Comparison of ENCODE assay signal across 27 mouse cellular contexts in the genomic region with DNA sequence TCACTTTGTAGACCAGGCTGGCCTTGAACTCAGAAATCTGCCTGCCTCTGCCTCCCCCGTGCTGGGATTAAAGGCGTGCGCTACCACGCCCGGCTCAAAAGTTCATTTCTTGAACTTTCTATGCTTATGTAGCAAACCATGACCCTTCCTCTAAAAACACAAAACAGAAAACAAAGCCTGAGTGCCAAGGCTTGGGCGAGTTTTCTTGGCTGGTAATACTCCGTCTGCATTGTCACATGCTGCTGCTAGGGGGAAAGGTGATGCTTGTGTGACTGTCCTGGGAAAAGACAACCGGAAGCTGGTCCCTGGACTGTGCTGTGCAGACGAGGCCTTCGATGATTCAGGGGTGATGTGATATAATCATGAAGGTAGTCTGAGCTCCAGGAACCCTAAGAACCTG. TPM values are rescaled to one million over a fixed set of nuclear protein-coding genes. Genes with fewer than 3 reads are reported as not detected.
DNase-seq lines count a peak whose midpoint lies in the region; ATAC-seq and TF ChIP-seq lines count a peak whose summit lies in the region.
"Had no signal": no experiment of that assay in that cellular context is flagged by ENCODE, and none has a peak within 500 bp of the region (broad histone marks: within the 10 kb centered on the region; RNA-seq: fewer than 3 reads in every experiment).

No protein-coding gene starts in this region.

- no peak for TF ChIP-seq CTCF in liver, adult 2 months (IDR thresholded peaks at IDR 0.05; ENCODE audit: low read depth, low read length)
- TF ChIP-seq CTCF in liver, postnatal 0 days (IDR thresholded peaks at IDR 0.05; ENCODE audit: low read depth): no peak
- no peak for TF ChIP-seq CTCF in intestine, postnatal 0 days (IDR thresholded peaks at IDR 0.05; ENCODE audit: low read depth)
- no peak for TF ChIP-seq CTCF in forebrain, postnatal 0 days (IDR thresholded peaks at IDR 0.05; ENCODE audit: low read depth)

- H3K27me3 ChIP-seq in liver, adult 2 months (ENCODE audit: control insufficient read depth, insufficient read depth, low read length): no peaks in the 10 kb centered on the region
- no peaks in the 10 kb centered on the region for H3K27me3 ChIP-seq in liver, postnatal 0 days (ENCODE audit: insufficient read depth, low read length)
- no peaks in the 10 kb centered on the region for H3K27me3 ChIP-seq in intestine, embryonic 15.5 days (replicated peaks)
- no peaks in the 10 kb centered on the region for H3K27me3 ChIP-seq in intestine, postnatal 0 days (replicated peaks; ENCODE audit: control insufficient read depth, insufficient read depth, low read length)
- no peaks in the 10 kb centered on the region for H3K27me3 ChIP-seq in forebrain, postnatal 0 days (ENCODE audit: insufficient read depth, low read length)
- H3K27me3 ChIP-seq: CH12.LX; embryonic facial prominence, embryonic 12.5 days had no signal

- 0 out of 2 replicates have a peak, but pooled peaks cover 2% of the 10 kb centered on the region for H3K9me3 ChIP-seq in liver, postnatal 0 days (ENCODE audit: low read length)
- no peaks in the 10 kb centered on the region for H3K9me3 ChIP-seq in intestine, embryonic 15.5 days
- no peaks in the 10 kb centered on the region for H3K9me3 ChIP-seq in intestine, postnatal 0 days (ENCODE audit: control insufficient read depth)
- no peaks in the 10 kb centered on the region for H3K9me3 ChIP-seq in forebrain, postnatal 0 days (ENCODE audit: low read length)
- H3K9me3 ChIP-seq: embryonic facial prominence, embryonic 10.5 days; embryonic facial prominence, embryonic 12.5 days; forebrain, embryonic 13.5 days; forebrain, embryonic 15.5 days had no signal

- H3K79me2 ChIP-seq in liver, adult 2 months (ENCODE audit: control insufficient read depth, insufficient read depth, low read length): no peaks in the 10 kb centered on the region

- WGBS in liver, adult 2 months: 78% methylated on average over 10 of the region's 10 CpGs
- WGBS in liver, postnatal 0 days (ENCODE audit: insufficient replicate concordance): 85% methylated on average over 10 of the region's 10 CpGs
- 81% methylated on average over 10 of the region's 10 CpGs for WGBS in intestine, embryonic 15.5 days
- 56% methylated on average over 10 of the region's 10 CpGs for WGBS in intestine, postnatal 0 days
- 90% methylated on average over 10 of the region's 10 CpGs for WGBS in forebrain, postnatal 0 days

- H3K9ac ChIP-seq in liver, adult 2 months (ENCODE audit: low read depth, low read length): no peak overlapping the region
- no peak overlapping the region for H3K9ac ChIP-seq in liver, postnatal 0 days (replicated peaks)
- no peak overlapping the region for H3K9ac ChIP-seq in intestine, embryonic 15.5 days
- no peak overlapping the region for H3K9ac ChIP-seq in intestine, postnatal 0 days (ENCODE audit: low read depth, low read length)
- H3K9ac ChIP-seq in forebrain, postnatal 0 days: no peak overlapping the region
- H3K9ac ChIP-seq: embryonic facial prominence, embryonic 12.5 days; forebrain, embryonic 13.5 days; forebrain, embryonic 15.5 days had no signal

- DNase-seq in liver, adult 2 months (ENCODE audit: extremely low read depth, low read depth, low spot score): peak; percentile 67
- no peak for DNase-seq in liver, postnatal 0 days
- no peak for DNase-seq in forebrain, postnatal 0 days
- DNase-seq in lung, postnatal 14 days: no peak
- no peak for DNase-seq in lung, postnatal 10 days
- DNase-seq: adrenal gland, adult 2 months; adrenal gland, postnatal 10 days; adrenal gland, postnatal 25 days; B cell, adult 2 months; cerebellum, adult 11-12 months; cerebellum, adult 2 months; cerebellum, adult 9-10 months; cerebellum, postnatal 10 days; cerebellum, postnatal 25 days had no signal

- H3K4me3 ChIP-seq in liver, adult 2 months (ENCODE audit: insufficient read depth, low read depth, low read length): no peak overlapping the region
- H3K4me3 ChIP-seq in liver, postnatal 0 days (ENCODE audit: low read depth, low read length): no peak overlapping the region
- H3K4me3 ChIP-seq in intestine, embryonic 15.5 days (replicated peaks): no peak overlapping the region
- no peak overlapping the region for H3K4me3 ChIP-seq in intestine, postnatal 0 days (ENCODE audit: low read depth, low read length)
- H3K4me3 ChIP-seq in forebrain, postnatal 0 days (ENCODE audit: low read depth, low read length): no peak overlapping the region
- H3K4me3 ChIP-seq: embryonic facial prominence, embryonic 10.5 days; embryonic facial prominence, embryonic 12.5 days; forebrain, embryonic 13.5 days; forebrain, embryonic 15.5 days had no signal

- no peak for ATAC-seq in liver, postnatal 0 days
- ATAC-seq in intestine, embryonic 15.5 days: no peak; the same call in 1 of the 2 replicates
- peak; percentile 29 for ATAC-seq in intestine, postnatal 0 days
- ATAC-seq in forebrain, postnatal 0 days: no peak
- ATAC-seq: activated CD4-positive, CD25-positive, alpha-beta regulatory T cell, adult 4 months; CD4-positive, CD25-positive, alpha-beta regulatory T cell, adult 4 months; forebrain, embryonic 13.5 days; forebrain, embryonic 15.5 days; Patski had no signal

- no peak for TF ChIP-seq EP300 in liver, postnatal 0 days (IDR thresholded peaks at IDR 0.05; ENCODE audit: low read depth)

- TF ChIP-seq POLR2A in liver, adult 2 months (IDR thresholded peaks at IDR 0.05; ENCODE audit: extremely low read depth, insufficient read depth, low read length): no peak

- peaks cover 4% of the 10 kb centered on the region for H3K4me1 ChIP-seq in liver, adult 2 months (ENCODE audit: control insufficient read depth, insufficient read depth, low read length)
- no peaks in the 10 kb centered on the region for H3K4me1 ChIP-seq in liver, postnatal 0 days (ENCODE audit: insufficient read depth)
- H3K4me1 ChIP-seq in intestine, embryonic 15.5 days (replicated peaks): 0 out of 2 replicates have a peak, but pooled peaks cover 3% of the 10 kb centered on the region
- H3K4me1 ChIP-seq in intestine, postnatal 0 days (replicated peaks; ENCODE audit: control insufficient read depth, insufficient read depth, low read length): 0 out of 2 replicates have a peak, but pooled peaks cover 3% of the 10 kb centered on the region
- no peaks in the 10 kb centered on the region for H3K4me1 ChIP-seq in forebrain, postnatal 0 days (ENCODE audit: insufficient read depth)
- H3K4me1 ChIP-seq: embryonic facial prominence, embryonic 10.5 days; embryonic facial prominence, embryonic 12.5 days; forebrain, embryonic 13.5 days; forebrain, embryonic 15.5 days had no signal

- H3K4me2 ChIP-seq in liver, postnatal 0 days (ENCODE audit: low read depth, low read length): no peak overlapping the region
- H3K4me2 ChIP-seq in intestine, embryonic 15.5 days (replicated peaks): no peak overlapping the region
- H3K4me2 ChIP-seq in intestine, postnatal 0 days (replicated peaks; ENCODE audit: low read depth): no peak overlapping the region
- H3K4me2 ChIP-seq in forebrain, postnatal 0 days (ENCODE audit: low read depth): no peak overlapping the region
- H3K4me2 ChIP-seq: embryonic facial prominence, embryonic 12.5 days; forebrain, embryonic 13.5 days; forebrain, embryonic 15.5 days had no signal

- no peaks in the 10 kb centered on the region for H3K36me3 ChIP-seq in liver, adult 2 months (ENCODE audit: control insufficient read depth, insufficient read depth, low read length)
- H3K36me3 ChIP-seq in liver, postnatal 0 days (replicated peaks; ENCODE audit: insufficient read depth, low read length): no peaks in the 10 kb centered on the region
- no peaks in the 10 kb centered on the region for H3K36me3 ChIP-seq in intestine, embryonic 15.5 days
- H3K36me3 ChIP-seq in intestine, postnatal 0 days (ENCODE audit: control insufficient read depth, insufficient read depth): no peaks in the 10 kb centered on the region
- H3K36me3 ChIP-seq in forebrain, postnatal 0 days (ENCODE audit: insufficient read depth): no peaks in the 10 kb centered on the region
- H3K36me3 ChIP-seq: embryonic facial prominence, embryonic 10.5 days; embryonic facial prominence, embryonic 12.5 days; forebrain, embryonic 15.5 days; G1E had no signal

- no peak overlapping the region for H3K27ac ChIP-seq in liver, adult 2 months (replicated peaks; ENCODE audit: insufficient read depth, low read depth, low read length)
- H3K27ac ChIP-seq in liver, postnatal 0 days (ENCODE audit: low read depth): no peak overlapping the region
- H3K27ac ChIP-seq in intestine, embryonic 15.5 days: peak overlapping the region; percentile 65
- peak overlapping the region; percentile 60 for H3K27ac ChIP-seq in intestine, postnatal 0 days (ENCODE audit: low read depth, low read length)
- no peak overlapping the region for H3K27ac ChIP-seq in forebrain, postnatal 0 days (ENCODE audit: low read depth, low read length)
- H3K27ac ChIP-seq: embryonic facial prominence, embryonic 10.5 days; embryonic facial prominence, embryonic 12.5 days; forebrain, embryonic 13.5 days; forebrain, embryonic 15.5 days had no signal

RNA-seq across cellular contexts. Expression of a gene that starts 10.9 kb away (rescaled TPM):
- 1.8 and 1.9 TPM in 2 replicates for total RNA-seq in liver, adult 2 months (2014; rRNA removed)
- 0.47 and 0.87 TPM in 2 replicates for polyA plus RNA-seq in liver, adult 2 months (2012; rRNA removed)
- 1.9 and 2.0 TPM in 2 replicates for polyA plus RNA-seq in liver, postnatal 0 days (2015; fragmentation: Nextera tagmentation; extraction: Ambion mirVana)
- polyA plus RNA-seq in intestine, embryonic 15.5 days (2015; fragmentation: Nextera tagmentation; extraction: Ambion mirVana): 5.3 and 6.2 TPM in 2 replicates
- 4.4 and 5.0 TPM in 2 replicates for polyA plus RNA-seq in intestine, postnatal 0 days (2015; fragmentation: Nextera tagmentation; extraction: Ambion mirVana)
- 13.4 and 14.8 TPM in 2 replicates for total RNA-seq in forebrain, postnatal 0 days (2014; rRNA removed)
- polyA plus RNA-seq in forebrain, postnatal 0 days (2015; fragmentation: Nextera tagmentation; extraction: Ambion mirVana): 13.5 and 15.1 TPM in 2 replicates

RNA-seq across cellular contexts. Expression of a gene that starts 52.8 kb away (rescaled TPM):
- 50.8 and 60.9 TPM in 2 replicates for total RNA-seq in liver, adult 2 months (2014; rRNA removed)
- polyA plus RNA-seq in liver, adult 2 months (2012; rRNA removed): 75.6 and 93.7 TPM in 2 replicates
- polyA plus RNA-seq in liver, postnatal 0 days (2015; fragmentation: Nextera tagmentation; extraction: Ambion mirVana): 1.8 and 2.2 TPM in 2 replicates
- polyA plus RNA-seq in intestine, embryonic 15.5 days (2015; fragmentation: Nextera tagmentation; extraction: Ambion mirVana): 4.4 TPM in 2 replicates
- 4.4 and 5.4 TPM in 2 replicates for polyA plus RNA-seq in intestine, postnatal 0 days (2015; fragmentation: Nextera tagmentation; extraction: Ambion mirVana)
- total RNA-seq in forebrain, postnatal 0 days (2014; rRNA removed): 16.8 and 25.9 TPM in 2 replicates
- polyA plus RNA-seq in forebrain, postnatal 0 days (2015; fragmentation: Nextera tagmentation; extraction: Ambion mirVana): 1.1 and 1.2 TPM in 2 replicates

RNA-seq across cellular contexts. Expression of a gene that starts 53.2 kb away (rescaled TPM):
- total RNA-seq in liver, adult 2 months (2014; rRNA removed): 14.1 and 18.4 TPM in 2 replicates
- polyA plus RNA-seq in liver, adult 2 months (2012; rRNA removed): 19.5 and 29.9 TPM in 2 replicates
- polyA plus RNA-seq in liver, postnatal 0 days (2015; fragmentation: Nextera tagmentation; extraction: Ambion mirVana): 8.3 and 10.8 TPM in 2 replicates
- polyA plus RNA-seq in intestine, embryonic 15.5 days (2015; fragmentation: Nextera tagmentation; extraction: Ambion mirVana): 1.4 and 1.5 TPM in 2 replicates
- polyA plus RNA-seq in intestine, postnatal 0 days (2015; fragmentation: Nextera tagmentation; extraction: Ambion mirVana): 2.8 and 3.3 TPM in 2 replicates
- 0.62 and 0.69 TPM in 2 replicates for total RNA-seq in forebrain, postnatal 0 days (2014; rRNA removed)
- 1.5 and 2.1 TPM in 2 replicates for polyA plus RNA-seq in forebrain, postnatal 0 days (2015; fragmentation: Nextera tagmentation; extraction: Ambion mirVana)

RNA-seq across cellular contexts. Expression of a gene that starts 59.2 kb away (rescaled TPM):
- 1.7 and 1.9 TPM in 2 replicates for total RNA-seq in liver, adult 2 months (2014; rRNA removed)
- polyA plus RNA-seq in liver, adult 2 months (2012; rRNA removed): 0.93 and 2.0 TPM in 2 replicates
- 2.6 and 3.0 TPM in 2 replicates for polyA plus RNA-seq in liver, postnatal 0 days (2015; fragmentation: Nextera tagmentation; extraction: Ambion mirVana)
- 0.70 and 0.88 TPM in 2 replicates for polyA plus RNA-seq in intestine, embryonic 15.5 days (2015; fragmentation: Nextera tagmentation; extraction: Ambion mirVana)
- 1.9 and 2.0 TPM in 2 replicates for polyA plus RNA-seq in intestine, postnatal 0 days (2015; fragmentation: Nextera tagmentation; extraction: Ambion mirVana)
- total RNA-seq in forebrain, postnatal 0 days (2014; rRNA removed): not detected in 2 replicates
- polyA plus RNA-seq in forebrain, postnatal 0 days (2015; fragmentation: Nextera tagmentation; extraction: Ambion mirVana): 0.15 TPM in 1 of 2 replicates, not detected in the other
- total RNA-seq: G1E had no signal
- polyA plus RNA-seq: brain, embryonic 14.5 days; embryonic facial prominence, embryonic 10.5 days; embryonic facial prominence, embryonic 12.5 days; forebrain, embryonic 11.5 days; forebrain, embryonic 13.5 days; forebrain, embryonic 15.5 days; G1E had no signal

Comparison
In these comparisons a context has a peak if more than half of its experiments do, and no peak if none do; other contexts are left out.
1. RNA of a gene that starts 52.8 kb away (polyA plus RNA-seq): 75.6 to 93.7 TPM in liver, adult 2 months; 4.4 TPM in intestine, embryonic 15.5 days, 4.4 to 5.4 TPM in intestine, postnatal 0 days, 1.8 to 2.2 TPM in liver, postnatal 0 days and 1.1 to 1.2 TPM in forebrain, postnatal 0 days; every median in the first group is over 10 times any median in the second.
2. H3K27ac ChIP-seq: peak in intestine, embryonic 15.5 days (single experiment) and intestine, postnatal 0 days (single experiment); none in liver, adult 2 months (single experiment), liver, postnatal 0 days (single experiment) and forebrain, postnatal 0 days (single experiment).